Mouse (Mus musculus): ENCODE data around the gene Asic3.

DNA sequence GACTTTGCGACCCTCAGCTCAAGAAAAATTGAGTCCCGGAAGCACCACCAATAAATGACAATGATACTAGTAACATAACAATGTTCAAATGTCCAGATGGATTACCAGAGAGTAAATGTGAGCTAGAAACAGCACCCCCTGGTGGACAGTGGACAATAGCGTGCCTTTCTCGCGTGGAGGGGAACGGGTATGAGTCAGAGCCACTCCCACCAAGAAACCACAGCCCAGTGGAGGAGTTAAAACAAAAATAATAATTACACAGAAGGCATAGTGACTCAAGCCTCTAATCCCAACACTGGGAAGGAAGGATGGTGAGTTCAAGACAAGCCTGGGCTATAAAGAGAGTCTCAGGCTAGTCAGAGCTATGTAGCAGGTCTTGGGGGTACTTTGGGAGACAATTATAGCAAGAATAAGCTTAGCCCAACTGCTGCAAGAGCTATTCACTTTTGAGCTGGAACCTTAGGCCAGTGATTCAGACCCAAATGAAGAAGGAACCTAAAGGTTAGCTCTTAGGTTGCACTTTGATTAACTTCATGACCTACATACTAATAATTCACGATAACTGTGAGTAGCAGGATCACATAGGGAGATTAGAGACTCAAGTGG is 19.7 kb upstream of the Asic3 start, which contains the start of gene Abcb8:
- TF ChIP-seq CTCF (IDR thresholded peaks at IDR 0.05; ENCODE audit: borderline replicate concordance, extremely low read depth, insufficient read depth, insufficient read length) (peak; percentile 85), POLR2A (IDR thresholded peaks at IDR 0.05; ENCODE audit: borderline replicate concordance, extremely low read depth, insufficient read depth, insufficient read length, poor library complexity, severe bottlenecking) (no peak)

Measured in brain, embryonic 14.5 days (tissue).